Mouse (Mus musculus): ENCODE results near the gene Klc2. TPM values are rescaled to one million over a fixed set of nuclear protein-coding genes. Genes with fewer than 3 reads are reported as not detected.

Gene Klc2
- polyA plus RNA-seq, 1 experiment from 2014 or later, result 47.0 TPM

DNA sequence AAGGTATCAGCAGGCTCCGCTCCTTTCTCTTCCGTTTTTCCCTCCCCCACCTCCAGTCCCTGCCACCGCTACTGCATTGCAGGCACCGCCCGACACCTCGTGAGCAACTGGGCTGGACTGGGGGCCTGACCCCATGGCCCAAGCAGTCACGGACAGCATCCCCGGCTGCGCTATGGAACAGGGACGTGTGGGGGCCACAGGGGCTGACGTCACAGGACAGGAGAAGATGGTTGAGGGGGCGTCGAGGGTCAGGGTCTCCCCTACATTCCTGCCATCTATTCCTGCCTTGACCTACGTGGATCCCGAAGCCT, 33.6 kb downstream of the Klc2 start:
- no peak for ATAC-seq (replicated peaks)
- H3K36me3 ChIP-seq, result no peaks in the 10 kb centered on the region; the same call in 1 of the 2 replicates
- no peaks in the 10 kb centered on the region for H3K9me3 ChIP-seq
- WGBS, result 3% methylated on average over 15 of the region's 15 CpGs
- H3K4me1 ChIP-seq, result peaks cover 34% of the 10 kb centered on the region
- H3K27ac ChIP-seq (replicated peaks), result no peak overlapping the region
- H3K4me2 ChIP-seq (replicated peaks), result peak overlapping the region; percentile 93
- peak overlapping the region; percentile 66 for H3K9ac ChIP-seq (replicated peaks)
- H3K4me3 ChIP-seq, result peak overlapping the region; percentile 64
- peaks cover 66% of the 10 kb centered on the region for H3K27me3 ChIP-seq

DNA sequence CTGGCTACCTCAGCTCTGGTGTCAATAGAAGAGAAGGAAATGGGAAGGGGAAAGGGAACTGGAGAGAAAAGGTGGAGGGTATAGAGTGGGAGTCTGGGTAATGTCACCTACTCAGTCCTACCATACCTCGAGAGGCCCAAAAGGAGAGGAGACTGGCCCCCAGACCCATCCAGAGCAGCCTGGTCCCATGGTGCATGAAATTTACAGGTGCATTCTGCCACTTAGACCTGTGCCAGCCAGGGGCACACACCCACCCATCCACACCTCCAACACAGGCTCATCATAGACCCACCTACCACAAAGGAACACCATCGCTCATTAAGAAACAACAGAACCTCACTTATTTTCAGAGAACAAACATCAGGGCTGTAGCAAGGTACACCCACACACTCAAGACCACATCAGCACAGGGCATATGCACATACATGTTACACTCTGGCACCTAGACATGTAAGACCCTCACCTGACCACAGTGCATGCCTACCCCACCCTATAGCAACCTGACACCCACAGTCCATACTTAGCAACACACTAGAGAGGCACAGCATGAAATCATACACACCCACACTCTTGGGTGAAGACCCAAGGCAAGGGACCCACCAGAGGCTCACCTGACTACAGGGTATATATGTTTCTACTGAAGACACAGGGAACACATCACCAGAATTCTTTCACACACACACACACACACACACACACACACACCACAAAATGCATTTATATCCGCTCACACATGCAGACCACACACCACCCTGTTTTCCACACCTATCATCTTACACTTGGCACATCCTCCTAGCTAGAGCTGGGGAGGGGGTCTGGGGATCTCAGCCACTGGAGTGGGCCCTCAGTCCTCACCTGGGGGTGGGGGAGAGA, 34.2 kb downstream of the Klc2 start:
- no peaks in the 10 kb centered on the region for H3K36me3 ChIP-seq
- ATAC-seq (replicated peaks), result no peak
- H3K9me3 ChIP-seq, result no peaks in the 10 kb centered on the region
- H3K27ac ChIP-seq (replicated peaks), result no peak overlapping the region
- H3K4me3 ChIP-seq, result peak overlapping the region; percentile 64
- H3K9ac ChIP-seq (replicated peaks), result peak overlapping the region; percentile 66; the same call in 1 of the 2 replicates
- H3K27me3 ChIP-seq, result peaks cover 66% of the 10 kb centered on the region
- H3K4me1 ChIP-seq, result peaks cover 30% of the 10 kb centered on the region
- WGBS, result 63% methylated on average over 3 of the region's 3 CpGs
- H3K4me2 ChIP-seq (replicated peaks), result peak overlapping the region; percentile 93

DNA sequence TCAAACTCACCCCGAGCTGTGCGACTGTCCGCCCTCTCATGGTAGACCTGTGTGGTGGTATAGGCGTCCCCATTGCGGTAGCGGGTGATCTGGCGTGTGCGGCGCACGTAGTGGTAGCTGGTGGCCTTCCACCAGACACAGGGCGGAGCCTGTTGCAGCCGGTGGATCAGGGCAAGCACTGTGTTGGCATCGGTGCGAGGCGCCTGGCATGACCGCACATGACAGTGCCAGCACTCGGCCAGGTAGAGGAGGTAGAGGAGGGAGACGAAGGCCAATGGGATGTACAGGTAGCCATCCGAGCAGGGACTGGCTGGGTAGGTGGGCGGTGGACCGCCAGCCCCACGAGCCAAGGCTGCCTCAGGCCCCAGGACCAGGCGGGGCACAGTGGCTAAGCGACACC, 35.8 kb downstream of the Klc2 start:
- no peak overlapping the region for H3K27ac ChIP-seq (replicated peaks)
- peaks cover 21% of the 10 kb centered on the region for H3K4me1 ChIP-seq
- no peaks in the 10 kb centered on the region for H3K36me3 ChIP-seq
- H3K4me3 ChIP-seq, result no peak overlapping the region
- H3K27me3 ChIP-seq, result peaks cover 66% of the 10 kb centered on the region
- ATAC-seq (replicated peaks), result no peak
- H3K4me2 ChIP-seq (replicated peaks), result no peak overlapping the region
- WGBS, result 76% methylated on average over 24 of the region's 24 CpGs
- H3K9me3 ChIP-seq, result no peaks in the 10 kb centered on the region
- H3K9ac ChIP-seq (replicated peaks), result no peak overlapping the region

DNA sequence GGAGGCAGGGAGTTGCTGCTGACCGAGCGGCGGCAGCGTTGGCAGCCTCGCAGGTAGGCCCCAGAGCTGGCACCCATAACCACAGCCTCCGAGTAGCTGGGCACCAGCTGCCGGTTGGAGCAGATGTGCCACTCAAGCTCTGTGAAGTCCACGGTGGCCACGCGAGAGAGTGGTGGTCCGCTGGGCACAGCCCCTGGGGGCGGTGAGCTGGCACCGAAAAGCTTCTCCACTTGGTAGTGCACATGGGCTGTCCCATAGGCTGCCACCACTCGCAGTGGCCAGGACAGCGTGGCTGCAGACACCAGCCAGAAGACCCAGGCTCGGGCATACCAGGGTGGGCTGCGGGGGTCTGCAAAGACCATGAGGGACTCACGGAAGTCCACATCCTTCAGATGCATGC, 36.4 kb downstream of the Klc2 start:
- no peak overlapping the region for H3K4me2 ChIP-seq (replicated peaks)
- WGBS, result 67% methylated on average over 17 of the region's 18 CpGs

DNA sequence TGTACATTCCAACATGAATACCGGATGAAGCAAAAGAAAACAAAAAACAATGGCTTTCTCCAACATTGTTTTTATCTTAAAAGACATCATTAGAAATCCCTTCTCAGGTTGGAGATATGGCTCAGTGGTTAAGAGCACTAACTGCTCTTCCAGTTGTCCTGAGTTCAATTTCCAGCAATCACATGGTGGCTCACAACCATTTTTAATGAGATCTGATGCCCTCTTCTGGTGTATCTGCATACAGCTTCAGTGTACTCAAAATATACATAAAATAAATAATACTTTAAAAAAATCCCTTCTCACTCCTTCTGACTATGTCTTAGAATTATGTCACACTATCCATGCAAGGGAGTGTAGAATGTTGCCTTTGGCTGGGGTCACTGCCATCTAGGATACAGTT, 39.1 kb downstream of the Klc2 start:
- ATAC-seq (replicated peaks), result no peak
- Histone ChIP-seq H3K27me3 (peaks cover 42% of the 10 kb centered on the region), H3K4me1 (no peaks in the 10 kb centered on the region), H3K4me3 (no peak overlapping the region), H3K9me3 (no peaks in the 10 kb centered on the region), H3K4me2 (replicated peaks) (no peak overlapping the region), H3K9ac (replicated peaks) (no peak overlapping the region), H3K27ac (replicated peaks) (no peak overlapping the region), H3K36me3 (no peaks in the 10 kb centered on the region)
- WGBS, result 96% methylated on average over 1 of the region's 1 CpGs

More for the DNA sequence above, 36.4 kb downstream of the Klc2 start:
- H3K4me1 ChIP-seq, result peaks cover 15% of the 10 kb centered on the region
- no peak overlapping the region for H3K4me3 ChIP-seq
- H3K27ac ChIP-seq (replicated peaks), result no peak overlapping the region
- no peaks in the 10 kb centered on the region for H3K36me3 ChIP-seq
- H3K9me3 ChIP-seq, result no peaks in the 10 kb centered on the region
- no peak for ATAC-seq (replicated peaks)
- H3K9ac ChIP-seq (replicated peaks), result no peak overlapping the region
- H3K27me3 ChIP-seq, result peaks cover 66% of the 10 kb centered on the region

DNA sequence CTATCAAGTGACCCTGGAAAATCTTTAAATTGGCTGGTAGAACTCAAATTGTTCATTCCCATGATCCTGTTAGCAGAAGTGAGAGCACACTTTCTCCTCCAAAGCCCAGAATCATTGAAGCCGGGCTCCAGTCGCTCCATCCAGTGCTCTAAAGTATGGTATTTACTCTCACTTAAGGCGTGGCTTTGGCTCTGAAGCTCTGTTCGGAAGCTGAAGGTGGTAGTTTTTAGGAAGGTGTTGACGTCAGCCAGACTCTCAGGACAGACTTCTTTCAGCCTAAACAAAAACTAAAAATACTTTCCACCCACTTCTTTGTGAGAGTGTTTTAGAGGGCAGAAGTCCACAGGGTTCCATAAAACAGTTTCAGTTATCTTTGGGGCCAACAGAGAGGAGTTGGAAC, 44.8 kb downstream of the Klc2 start:
- H3K4me2 ChIP-seq (replicated peaks), result no peak overlapping the region
- H3K27me3 ChIP-seq, result no peaks in the 10 kb centered on the region; the same call in 1 of the 2 replicates
- H3K4me3 ChIP-seq, result no peak overlapping the region
- 46% methylated on average over 5 of the region's 5 CpGs for WGBS
- H3K9me3 ChIP-seq, result no peaks in the 10 kb centered on the region
- no peak overlapping the region for H3K9ac ChIP-seq (replicated peaks)
- no peak for ATAC-seq (replicated peaks)
- H3K36me3 ChIP-seq, result no peaks in the 10 kb centered on the region
- H3K27ac ChIP-seq (replicated peaks), result no peak overlapping the region
- H3K4me1 ChIP-seq, result peaks cover 26% of the 10 kb centered on the region

DNA sequence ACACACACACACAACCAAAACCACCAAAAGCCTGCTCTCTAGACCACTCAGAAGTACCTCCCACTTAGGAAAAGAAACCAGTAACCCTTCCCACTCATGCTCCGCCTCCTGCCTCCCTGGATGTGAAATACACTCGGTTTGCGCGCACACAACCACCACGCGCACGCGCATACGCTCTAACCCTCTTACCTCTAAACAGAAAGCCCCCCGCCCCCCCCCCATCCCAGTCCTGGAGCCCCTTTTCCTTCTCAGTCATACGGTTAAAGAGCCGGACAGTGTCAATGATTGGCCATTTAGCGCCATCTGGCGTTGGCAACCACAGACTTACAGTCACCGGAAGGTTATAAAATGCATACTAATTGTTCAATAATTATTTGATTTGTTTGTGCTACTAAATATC, 45.3 kb downstream of the Klc2 start:
- ATAC-seq (replicated peaks), result no peak; the same call in 1 of the 2 replicates
- H3K4me3 ChIP-seq, result peak overlapping the region; percentile 24

DNA sequence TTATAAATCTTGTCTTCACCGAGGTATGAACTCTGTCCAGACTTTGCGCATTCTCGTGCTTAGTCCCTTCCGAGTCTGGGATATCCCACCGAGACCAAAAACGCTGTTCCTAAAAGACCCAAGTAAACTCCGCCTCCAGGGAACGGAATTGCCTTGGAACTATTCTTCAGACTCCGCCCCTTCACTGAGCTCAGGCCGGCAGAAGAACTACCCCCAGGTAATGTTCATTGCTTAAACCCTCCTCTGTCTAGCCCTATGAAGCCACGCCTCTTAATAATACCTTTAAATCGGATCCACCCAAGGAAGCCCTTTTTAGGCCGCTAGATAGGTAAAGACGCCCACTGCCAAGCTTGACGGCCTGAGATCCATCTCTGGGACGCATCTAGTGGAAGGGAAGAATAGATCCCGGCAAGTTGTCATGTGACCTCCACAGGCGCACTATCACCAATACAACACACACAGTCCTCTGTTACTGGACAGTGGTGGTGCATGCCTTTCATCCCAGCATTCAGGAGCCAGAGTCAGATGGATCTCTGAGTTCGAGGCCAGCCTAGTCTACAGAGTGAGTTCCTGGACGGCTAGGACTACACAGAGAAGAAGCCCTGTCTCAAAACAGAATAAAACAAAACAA, 45.9 kb downstream of the Klc2 start:
- peak overlapping the region; percentile 60; the same call in 1 of the 2 replicates for H3K27ac ChIP-seq (replicated peaks)
- ATAC-seq (replicated peaks), result peak; percentile 13; the same call in 1 of the 2 replicates

More for the DNA sequence above, 45.3 kb downstream of the Klc2 start:
- no peaks in the 10 kb centered on the region; the same call in 1 of the 2 replicates for H3K27me3 ChIP-seq
- H3K27ac ChIP-seq (replicated peaks), result no peak overlapping the region
- peaks cover 31% of the 10 kb centered on the region for H3K4me1 ChIP-seq
- H3K36me3 ChIP-seq, result no peaks in the 10 kb centered on the region
- H3K4me2 ChIP-seq (replicated peaks), result peak overlapping the region; percentile 66
- no peaks in the 10 kb centered on the region for H3K9me3 ChIP-seq
- WGBS, result 1% methylated on average over 15 of the region's 15 CpGs
- H3K9ac ChIP-seq (replicated peaks), result no peak overlapping the region

DNA sequence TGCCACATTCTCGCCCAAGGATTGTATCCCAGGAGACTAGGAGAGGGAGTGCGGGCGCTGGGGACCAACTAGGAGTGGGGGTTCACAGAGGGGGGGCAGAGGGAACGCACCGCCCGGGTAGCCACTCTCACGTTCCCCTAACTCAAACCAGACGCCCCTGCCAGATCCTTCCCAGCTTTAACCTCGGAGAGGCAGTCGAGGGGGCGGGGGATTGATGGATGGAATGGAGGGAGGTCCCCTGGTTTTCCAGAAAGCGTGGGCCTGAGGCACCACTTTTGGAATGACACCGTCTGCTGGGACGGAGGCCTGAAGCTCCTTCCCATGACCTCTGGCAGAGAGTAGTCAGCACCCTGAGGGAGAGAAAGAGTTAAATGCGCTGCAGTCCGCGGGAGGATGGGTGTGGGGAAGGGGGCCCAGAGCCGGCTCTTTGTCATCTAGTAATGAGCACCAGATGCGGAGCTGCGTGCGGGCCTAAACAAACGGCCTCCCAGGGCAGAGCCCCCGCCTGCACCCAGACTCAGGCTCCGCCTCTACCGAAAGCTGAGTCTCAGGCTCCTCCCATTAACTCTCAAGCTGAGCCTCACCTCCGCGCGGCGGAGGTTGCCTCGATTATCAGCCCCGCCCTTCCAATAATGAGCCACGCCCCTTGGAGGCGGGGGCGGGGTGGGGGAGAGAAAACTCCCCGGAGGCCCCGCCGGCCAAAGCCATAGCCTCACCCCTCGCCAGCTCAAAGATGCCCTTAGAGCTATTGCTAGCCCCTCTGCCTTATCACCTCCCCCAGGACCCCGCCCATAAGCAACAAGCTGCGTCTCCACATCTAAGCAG, 46.6 kb downstream of the Klc2 start:
- no peaks in the 10 kb centered on the region for H3K36me3 ChIP-seq
- peak overlapping the region; percentile 49 for H3K9ac ChIP-seq (replicated peaks)
- no peaks in the 10 kb centered on the region for H3K9me3 ChIP-seq
- peaks cover 4% of the 10 kb centered on the region; the same call in 1 of the 2 replicates for H3K27me3 ChIP-seq
- ATAC-seq (replicated peaks), result peak; percentile 79
- H3K4me1 ChIP-seq, result peaks cover 42% of the 10 kb centered on the region
- peak overlapping the region; percentile 60 for H3K27ac ChIP-seq (replicated peaks)
- under 1% methylated on average over 40 of the region's 40 CpGs for WGBS
- H3K4me3 ChIP-seq, result peak overlapping the region; percentile 45
- peak overlapping the region; percentile 66 for H3K4me2 ChIP-seq (replicated peaks)

More for the DNA sequence above, 45.9 kb downstream of the Klc2 start:
- Histone ChIP-seq H3K4me3 (peak overlapping the region; percentile 45), H3K4me1 (peaks cover 36% of the 10 kb centered on the region), H3K9me3 (no peaks in the 10 kb centered on the region), H3K27me3 (no peaks in the 10 kb centered on the region; the same call in 1 of the 2 replicates), H3K36me3 (no peaks in the 10 kb centered on the region), H3K9ac (replicated peaks) (peak overlapping the region; percentile 49), H3K4me2 (replicated peaks) (peak overlapping the region; percentile 66)
- WGBS, result 2% methylated on average over 20 of the region's 20 CpGs

DNA sequence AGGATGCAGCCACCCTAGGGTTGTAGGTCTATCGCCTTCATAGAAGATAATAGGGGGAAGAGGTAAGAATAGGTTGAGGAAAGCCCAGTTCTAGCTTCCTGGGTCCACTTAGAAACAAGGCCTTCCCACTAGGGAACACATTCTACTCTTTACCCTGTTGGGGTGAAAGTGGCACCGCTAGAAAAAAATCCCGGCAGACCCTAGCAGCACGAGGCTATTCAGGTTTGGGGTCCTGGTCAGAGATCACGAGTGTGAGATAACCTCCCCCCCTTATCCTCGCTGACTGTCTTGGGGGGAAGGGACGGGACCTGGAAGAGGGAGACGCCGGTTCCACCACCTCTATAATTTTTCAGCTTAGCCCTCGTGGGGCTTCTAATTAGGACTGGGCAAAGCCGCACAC, 47.3 kb downstream of the Klc2 start:
- Histone ChIP-seq H3K9me3 (no peaks in the 10 kb centered on the region), H3K4me3 (peak overlapping the region; percentile 45), H3K27ac (replicated peaks) (peak overlapping the region; percentile 60), H3K9ac (replicated peaks) (peak overlapping the region; percentile 49), H3K4me2 (replicated peaks) (peak overlapping the region; percentile 66), H3K27me3 (peaks cover 4% of the 10 kb centered on the region; the same call in 1 of the 2 replicates), H3K36me3 (no peaks in the 10 kb centered on the region), H3K4me1 (peaks cover 42% of the 10 kb centered on the region)
- WGBS, result 9% methylated on average over 11 of the region's 11 CpGs
- ATAC-seq (replicated peaks), result no peak

DNA sequence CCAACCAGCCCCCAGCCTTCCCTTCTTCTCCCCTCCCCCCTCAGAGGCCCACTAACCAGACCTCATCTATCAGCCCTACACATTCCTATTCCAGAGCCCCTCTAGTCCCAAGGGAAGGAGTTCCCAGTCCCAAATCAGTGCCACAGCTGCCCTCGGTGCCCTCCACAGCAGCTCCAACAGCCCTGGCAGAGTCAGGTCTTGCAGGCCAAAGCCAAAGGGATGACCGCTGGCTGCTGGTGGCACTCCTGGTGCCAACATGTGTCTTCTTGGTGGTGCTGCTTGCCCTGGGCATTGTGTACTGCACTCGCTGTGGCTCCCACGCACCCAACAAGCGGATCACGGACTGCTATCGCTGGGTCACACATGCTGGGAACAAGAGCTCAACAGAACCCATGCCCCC, 48.4 kb downstream of the Klc2 start:
- Histone ChIP-seq H3K36me3 (no peaks in the 10 kb centered on the region), H3K27me3 (peaks cover 4% of the 10 kb centered on the region; the same call in 1 of the 2 replicates), H3K9ac (replicated peaks) (no peak overlapping the region), H3K4me2 (replicated peaks) (no peak overlapping the region), H3K4me3 (no peak overlapping the region), H3K4me1 (peaks cover 42% of the 10 kb centered on the region), H3K9me3 (no peaks in the 10 kb centered on the region), H3K27ac (replicated peaks) (no peak overlapping the region)
- ATAC-seq (replicated peaks), result no peak
- WGBS, result 85% methylated on average over 7 of the region's 7 CpGs
